Mouse (Mus musculus) heart, adult 11 months (tissue): Measurements from ENCODE around the gene Dlx3.

Experiments used
- DNase-seq: peaks from one replicate; pipeline ENCODE4 v3.0.0; 2022

Gene Dlx3

GRCm38 (mm10) chr11:95157872-95158271, 38.0 kb downstream of the Dlx3 start:
- no peak for DNase-seq

GRCm38 (mm10) chr11:95159763-95160371, 39.9 kb downstream of the Dlx3 start:
- no peak for DNase-seq

- no peak for DNase-seq
Observed at GRCm38 (mm10) chr11:95160693-95161092, 40.8 kb downstream of the Dlx3 start.

- DNase-seq = no peak
Observed at GRCm38 (mm10) chr11:95161708-95162107, 41.8 kb downstream of the Dlx3 start.

- DNase-seq = peak; percentile 85
Observed at GRCm38 (mm10) chr11:95165857-95166256, 45.9 kb downstream of the Dlx3 start.
